Mouse (Mus musculus) liver, embryonic 14.5 days (tissue): Measurements from ENCODE around the gene Parg. TPM values are rescaled to one million over a fixed set of nuclear protein-coding genes. Genes with fewer than 3 reads are reported as not detected.

Experiments
- ATAC-seq: fragments of 200-750 bp; cut with Nextera tagmentation; 2 replicates; pipeline ENCODE4 v1.8.0; 2017; ENCODE audit warnings: moderate number of reproducible peaks, mild to moderate bottlenecking, moderate library complexity; ENCODE audit not compliant: insufficient read depth
- DNase-seq, 3 experiments: peaks; one replicate each; pipeline ENCODE4 v3.0.0-alpha.2; 2012 to 2013; ENCODE audit warnings: low read depth in 3 of 3, low spot score in 3 of 3
- H3K27ac ChIP-seq: fragments of 300-500 bp; sonication (generic); 2 replicates; pipeline ENCODE4 v1.5.1; 2014; ENCODE audit warnings: moderate library complexity, mild to moderate bottlenecking, control low read depth, inconsistent platforms
- H3K27me3 ChIP-seq: fragments of 300-500 bp; sonication (generic); 2 replicates; pipeline ENCODE4 v1.6.1; 2014; ENCODE audit warnings: mild to moderate bottlenecking, low read length, moderate library complexity; ENCODE audit not compliant: control insufficient read depth, insufficient read depth
- H3K36me3 ChIP-seq: fragments of 300-500 bp; sonication (generic); replicated peaks from 2 replicates; pipeline ENCODE4 v1.6.1; 2014; ENCODE audit warnings: low read depth; ENCODE audit not compliant: control insufficient read depth, insufficient read depth
- H3K4me1 ChIP-seq, 2 experiments: fragments of 200-500 bp in 1 of 2; fragments of 300-500 bp in 1 of 2; sonication (generic) in 1 of 2; replicated peaks; 2 replicates each; pipeline ENCODE4 v1.6.1; 2012 to 2014; ENCODE audit warnings: antibody characterized with exemption in 1 of 2, inconsistent platforms in 1 of 2, low read length in 1 of 2; ENCODE audit not compliant: control insufficient read depth in 2 of 2, insufficient read depth in 2 of 2
- H3K4me2 ChIP-seq: fragments of 300-500 bp; sonication (generic); 2 replicates; pipeline ENCODE4 v1.6.1; 2014; ENCODE audit warnings: low read depth, mild to moderate bottlenecking, control low read depth, moderate library complexity
- H3K4me3 ChIP-seq, 2 experiments: fragments of 200-500 bp in 1 of 2; fragments of 300-500 bp in 1 of 2; sonication (generic) in 1 of 2; 2 replicates each; pipeline ENCODE4 v1.5.1; 2012 to 2014; ENCODE audit warnings: low read depth in 2 of 2, low read length in 2 of 2, mild to moderate bottlenecking in 2 of 2, control low read depth in 1 of 2, inconsistent platforms in 1 of 2, moderate library complexity in 1 of 2; ENCODE audit not compliant: insufficient read depth in 1 of 2
- H3K9ac ChIP-seq: fragments of 300-500 bp; sonication (generic); replicated peaks from 2 replicates; pipeline ENCODE4 v1.6.1; 2014; ENCODE audit warnings: mild to moderate bottlenecking, control low read depth, moderate library complexity
- H3K9me3 ChIP-seq: fragments of 300-500 bp; sonication (generic); 2 replicates; pipeline ENCODE4 v1.6.1; 2016; ENCODE audit warnings: low read length, mixed read lengths; ENCODE audit not compliant: control insufficient read depth
- CTCF ChIP-seq: IDR thresholded peaks from 2 replicates; pipeline ENCODE4 v1.5.1; 2016; ENCODE audit warnings: antibody characterized with exemption, low read depth, control low read depth
- EP300 ChIP-seq: IDR thresholded peaks from 2 replicates; pipeline ENCODE4 v1.6.1; 2016; ENCODE audit warnings: antibody characterized with exemption, low read depth
- WGBS: fragments of 180-500 bp; shearing (Covaris S2); extraction: QIAGEN DNeasy Blood & Tissue Kit; methylation state at CpG from one replicate; pipeline ENCODE4 v1.1.7; 2014; ENCODE audit not compliant: insufficient replicate concordance; 5-methylcytosine and 5-hydroxymethylcytosine counted together
- polyA plus RNA-seq, 2 experiments: library from polyadenylated mRNA; depleted of rRNA in 1 of 2; stranded (reverse) in 1 of 2; unstranded in 1 of 2; fragments of >200 nt; fragmentation: Nextera tagmentation in 1 of 2; extraction: Ambion mirVana in 1 of 2; gene quantifications; 2 replicates each; pipeline versions ENCODE4 v1.2.1 to v1.2.3; 2012 to 2014

Parg gene
- polyA plus RNA-seq, 2 experiments: 6.0 to 12.6 TPM

DNA sequence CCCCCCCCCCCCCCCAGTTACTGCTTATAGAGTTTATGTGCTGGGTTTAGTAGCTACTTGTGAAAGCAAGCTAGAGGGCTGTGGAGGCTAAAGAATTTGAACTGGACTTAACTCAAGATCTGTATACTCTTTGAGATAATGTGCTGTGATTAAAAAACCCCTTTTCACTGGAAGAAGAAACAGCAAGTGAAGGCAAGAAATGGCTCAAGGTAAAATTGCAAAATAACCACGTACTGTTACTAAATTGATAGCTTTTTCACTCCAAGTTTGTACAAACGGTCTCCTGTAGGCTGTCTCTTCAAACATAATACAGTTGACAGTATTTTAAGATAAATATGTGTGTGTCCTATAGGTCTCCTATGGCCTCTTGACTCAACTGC is 35.7 kb upstream of the Parg start:
- no peaks in the 10 kb centered on the region for H3K9me3 ChIP-seq
- H3K4me2 ChIP-seq: peak overlapping the region; percentile 74
- 18% methylated on average over 2 of the region's 2 CpGs for WGBS
- TF ChIP-seq CTCF: no peak
- TF ChIP-seq EP300: no peak
- H3K4me1 ChIP-seq: peaks cover 74 to 80% of the 10 kb centered on the region in 2 experiments
- peaks cover 28% of the 10 kb centered on the region for H3K36me3 ChIP-seq
- H3K27me3 ChIP-seq: no peaks in the 10 kb centered on the region
- ATAC-seq: no peak
- H3K9ac ChIP-seq: peak overlapping the region; percentile 88
- peak overlapping the region; percentile 85 to 97 for H3K4me3 ChIP-seq
- no peak for DNase-seq
- H3K27ac ChIP-seq: peak overlapping the region; percentile 100

DNA sequence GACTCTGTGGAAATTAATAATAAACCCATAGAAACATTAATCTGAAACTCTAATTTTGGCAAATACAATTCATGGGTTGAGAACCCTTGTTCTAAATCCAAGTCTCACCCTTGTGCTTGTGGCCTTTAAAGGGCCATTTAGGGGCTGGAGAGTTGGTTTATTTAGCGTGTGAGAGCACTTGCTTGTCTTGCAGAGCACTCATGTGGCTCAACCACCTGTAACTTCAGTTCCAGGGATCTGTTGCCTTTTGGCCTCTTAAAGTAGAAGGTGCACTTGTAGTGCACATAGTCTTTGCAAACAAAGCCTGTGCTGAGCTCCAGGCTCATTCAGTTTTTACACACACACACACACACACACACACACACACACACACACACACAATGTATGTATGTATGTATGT is 34.9 kb upstream of the Parg start:
- H3K4me2 ChIP-seq: peak overlapping the region; percentile 74
- peak overlapping the region; percentile 85 to 97 for H3K4me3 ChIP-seq
- peaks cover 67 to 72% of the 10 kb centered on the region in 2 experiments for H3K4me1 ChIP-seq
- H3K36me3 ChIP-seq: peaks cover 35% of the 10 kb centered on the region
- no peaks in the 10 kb centered on the region for H3K9me3 ChIP-seq
- 6% methylated on average over 1 of the region's 1 CpGs for WGBS
- DNase-seq: no peak
- H3K27me3 ChIP-seq: no peaks in the 10 kb centered on the region
- ATAC-seq: no peak
- peak overlapping the region; percentile 88 for H3K9ac ChIP-seq
- no peak for TF ChIP-seq CTCF
- TF ChIP-seq EP300: no peak
- H3K27ac ChIP-seq: peak overlapping the region; percentile 100

DNA sequence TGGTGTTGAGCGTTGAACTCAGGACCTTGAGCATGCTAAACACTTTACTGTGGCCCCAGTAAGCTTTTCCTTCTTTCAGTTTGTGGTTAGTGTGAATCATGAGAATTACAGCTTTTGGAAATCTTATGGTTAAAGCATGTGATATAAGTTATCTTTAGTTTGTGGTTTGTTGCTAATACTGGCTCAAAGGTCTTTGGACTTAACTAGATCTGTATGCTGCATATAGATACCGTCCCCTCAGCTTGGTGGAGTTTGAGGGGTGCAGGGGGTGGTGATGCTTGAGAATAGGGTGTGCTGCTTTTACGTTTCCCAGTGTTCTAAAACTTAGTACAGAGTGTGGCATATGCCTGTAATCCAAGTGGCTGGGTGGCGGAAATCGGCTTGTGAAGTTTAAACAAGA is 34.4 kb upstream of the Parg start:
- ATAC-seq (peak; percentile 24; the same call in 1 of the 2 replicates), DNase-seq (no peak)
- Histone ChIP-seq H3K36me3 (peaks cover 38% of the 10 kb centered on the region), H3K27me3 (no peaks in the 10 kb centered on the region), H3K27ac (peak overlapping the region; percentile 100), H3K9me3 (no peaks in the 10 kb centered on the region), H3K4me3 (peak overlapping the region; percentile 85 to 97), H3K9ac (peak overlapping the region; percentile 88), H3K4me1 (peaks cover 62 to 67% of the 10 kb centered on the region in 2 experiments), H3K4me2 (peak overlapping the region; percentile 74)
- TF ChIP-seq CTCF (no peak), EP300 (peak; percentile 49)
- WGBS: 21% methylated on average over 5 of the region's 5 CpGs

DNA sequence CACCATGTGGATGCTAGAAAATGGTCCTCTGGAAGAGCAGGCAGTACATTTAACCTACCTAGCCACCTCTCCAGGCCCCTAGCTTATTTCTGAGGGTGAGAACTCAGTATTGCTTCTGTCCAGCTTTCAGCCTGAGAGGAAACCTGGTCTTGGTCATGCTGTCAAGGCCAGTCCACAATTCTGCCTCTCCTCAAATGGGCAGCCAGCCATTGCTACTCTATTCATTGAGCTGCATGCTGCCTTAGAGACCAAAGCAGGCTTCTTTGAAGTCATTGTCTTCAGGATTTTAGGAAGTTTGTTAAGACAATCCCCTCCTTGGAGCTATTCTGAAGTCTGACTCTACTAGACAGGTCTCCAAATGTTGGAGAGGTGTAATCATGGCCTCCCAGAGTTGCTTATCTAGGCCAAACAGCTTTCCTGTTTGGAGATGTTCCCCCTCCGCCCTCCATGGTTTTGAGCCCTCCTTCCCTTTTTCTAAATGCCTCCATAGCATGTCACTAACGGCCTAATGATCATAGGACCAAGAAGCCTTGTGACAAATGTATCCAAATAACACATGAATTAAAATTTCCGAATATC is 33.0 kb upstream of the Parg start:
- H3K4me1 ChIP-seq: peaks cover 52 to 53% of the 10 kb centered on the region in 2 experiments
- peak overlapping the region; percentile 88 for H3K9ac ChIP-seq
- DNase-seq: peak; percentile 89 to 93 (median 91)

DNA sequence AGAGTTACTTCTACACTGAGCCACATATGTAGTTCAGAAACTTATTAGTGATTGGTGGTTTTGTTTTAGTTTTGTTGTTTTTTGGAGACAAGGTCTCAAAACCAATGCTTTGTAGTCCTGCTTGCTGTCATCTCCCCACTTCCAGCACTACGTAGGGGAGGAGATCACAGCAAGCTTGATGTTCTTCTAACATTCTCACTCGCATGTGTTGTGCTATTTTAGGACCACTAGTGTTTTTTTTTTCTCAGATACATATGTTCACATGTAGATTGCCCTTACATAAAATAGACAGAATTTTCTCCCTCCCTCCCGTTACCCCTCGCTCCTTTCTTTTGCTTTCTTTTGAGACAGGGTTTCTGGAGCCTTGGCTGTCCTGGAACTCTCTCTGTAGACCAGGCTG is 31.6 kb upstream of the Parg start:
- H3K36me3 ChIP-seq: peaks cover 63% of the 10 kb centered on the region
- ATAC-seq: no peak
- no peak for TF ChIP-seq EP300
- TF ChIP-seq CTCF: no peak
- H3K4me3 ChIP-seq: peak overlapping the region; percentile 85 to 97
- peak overlapping the region; percentile 88 for H3K9ac ChIP-seq
- peaks cover 38 to 39% of the 10 kb centered on the region in 2 experiments for H3K4me1 ChIP-seq
- peak overlapping the region; percentile 74 for H3K4me2 ChIP-seq
- no peaks in the 10 kb centered on the region for H3K27me3 ChIP-seq
- no peaks in the 10 kb centered on the region for H3K9me3 ChIP-seq
- WGBS: 84% methylated on average over 4 of the region's 4 CpGs
- H3K27ac ChIP-seq: peak overlapping the region; percentile 61
- no peak for DNase-seq

More for the DNA sequence above, 33.0 kb upstream of the Parg start:
- no peaks in the 10 kb centered on the region for H3K27me3 ChIP-seq
- peak; percentile 83 for ATAC-seq
- 12% methylated on average over 3 of the region's 3 CpGs for WGBS
- peak overlapping the region; percentile 100 for H3K27ac ChIP-seq
- H3K36me3 ChIP-seq: peaks cover 52% of the 10 kb centered on the region
- TF ChIP-seq EP300: peak; percentile 98
- TF ChIP-seq CTCF: no peak
- H3K4me3 ChIP-seq: peak overlapping the region; percentile 85 to 97
- peak overlapping the region; percentile 74 for H3K4me2 ChIP-seq
- no peaks in the 10 kb centered on the region for H3K9me3 ChIP-seq
